Mouse (Mus musculus): ENCODE measurements around the gene Fsip1.

DNA sequence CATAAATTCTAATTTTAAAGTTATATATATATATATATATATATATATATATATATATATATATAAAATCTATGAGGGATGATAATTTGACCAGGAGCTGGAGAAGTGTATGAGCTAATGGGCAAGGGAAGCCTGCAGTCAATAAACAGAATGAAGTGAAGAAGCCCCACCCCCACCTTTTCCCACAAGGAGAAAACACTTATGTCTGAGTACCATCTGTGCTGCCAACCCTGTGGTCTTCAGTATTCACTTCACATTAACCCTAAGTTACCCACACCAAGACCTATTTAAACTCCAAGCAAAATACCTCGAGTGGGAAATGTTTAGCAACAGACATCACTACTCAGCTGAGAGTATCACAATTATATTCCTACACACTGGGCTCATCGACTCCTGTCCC, 53.8 kb downstream of the Fsip1 start:
- TF ChIP-seq ZNF384 (IDR thresholded peaks at IDR 0.05; ENCODE audit: low read depth, low read length): no peak
- no peak for TF ChIP-seq ETS1 (conservative IDR thresholded peaks at IDR 0.05; ENCODE audit: low read depth, low read length)

Data from CH12.LX (cell line).